Mouse (Mus musculus) hindbrain, embryonic 14.5 days (tissue): ENCODE measurements around the gene Tns4. TPM values are rescaled to one million over a fixed set of nuclear protein-coding genes. Genes with fewer than 3 reads are reported as not detected.

Experiments used
- ATAC-seq: fragments of 200-750 bp; cut with Nextera tagmentation; 2 replicates; pipeline ENCODE4 v1.8.0; 2017; ENCODE audit warnings: moderate number of reproducible peaks, mild to moderate bottlenecking, moderate TSS enrichment, moderate library complexity; ENCODE audit not compliant: low FRiP score
- DNase-seq: peaks from one replicate; pipeline ENCODE4 v3.0.0-alpha.2; 2015; ENCODE audit warnings: low spot score
- H3K27ac ChIP-seq: fragments of 300-500 bp; sonication (generic); 2 replicates; pipeline ENCODE4 v1.5.1; 2014; ENCODE audit warnings: mild to moderate bottlenecking, moderate library complexity
- H3K27me3 ChIP-seq: fragments of 300-500 bp; sonication (generic); 2 replicates; pipeline ENCODE4 v1.6.1; 2014; ENCODE audit warnings: mild to moderate bottlenecking, low read length, mixed read lengths; ENCODE audit not compliant: control insufficient read depth, insufficient read depth
- H3K36me3 ChIP-seq: fragments of 300-500 bp; sonication (generic); replicated peaks from 2 replicates; pipeline ENCODE4 v1.6.1; 2014; ENCODE audit not compliant: control insufficient read depth, insufficient read depth
- H3K4me1 ChIP-seq: fragments of 300-500 bp; sonication (generic); replicated peaks from 2 replicates; pipeline ENCODE4 v1.6.1; 2014; ENCODE audit warnings: antibody characterized with exemption, low read length, mixed read lengths; ENCODE audit not compliant: control insufficient read depth, insufficient read depth
- H3K4me2 ChIP-seq: fragments of 300-500 bp; sonication (generic); replicated peaks from 2 replicates; pipeline ENCODE4 v1.6.1; 2014; ENCODE audit warnings: mild to moderate bottlenecking, moderate library complexity
- H3K4me3 ChIP-seq: fragments of 300-500 bp; sonication (generic); replicated peaks from 2 replicates; pipeline ENCODE4 v1.5.1; 2014; ENCODE audit warnings: mild to moderate bottlenecking, low read length
- H3K9ac ChIP-seq: fragments of 300-500 bp; sonication (generic); 2 replicates; pipeline ENCODE4 v1.6.1; 2014
- H3K9me3 ChIP-seq: fragments of 300-500 bp; sonication (generic); 2 replicates; pipeline ENCODE4 v1.6.1; 2016; ENCODE audit warnings: low read length; ENCODE audit not compliant: control insufficient read depth
- WGBS: fragments of 180-500 bp; shearing (Covaris S2); extraction: QIAGEN DNeasy Blood & Tissue Kit; methylation state at CpG from one replicate; pipeline ENCODE4 v1.1.7; 2014; 5-methylcytosine and 5-hydroxymethylcytosine counted together
- polyA plus RNA-seq: library from polyadenylated mRNA; unstranded; fragments of >200 nt; fragmentation: Nextera tagmentation; extraction: Ambion mirVana; gene quantifications from 2 replicates; pipeline ENCODE4 v1.2.1, GENCODE M21; 2014

The Tns4 gene
- polyA plus RNA-seq, 1 experiment from 2014 or later = 0.20 TPM

- H3K9me3 ChIP-seq = no peaks in the 10 kb centered on the region
- H3K4me3 ChIP-seq = no peak overlapping the region
- no peak for DNase-seq
Measured at GRCm38 (mm10) chr11:99110370-99111110, 21.4 kb upstream of the Tns4 start.

GRCm38 (mm10) chr11:99108296-99108695 is 19.2 kb upstream of the Tns4 start:
- Histone ChIP-seq H3K4me1 (0 out of 2 replicates have a peak, but pooled peaks cover 5% of the 10 kb centered on the region), H3K4me3 (no peak overlapping the region), H3K9me3 (no peaks in the 10 kb centered on the region), H3K27me3 (no peaks in the 10 kb centered on the region), H3K4me2 (no peak overlapping the region), H3K36me3 (no peaks in the 10 kb centered on the region), H3K9ac (no peak overlapping the region), H3K27ac (no peak overlapping the region)
- DNase-seq = no peak
- ATAC-seq = no peak
- WGBS = 62% methylated on average over 3 of the region's 3 CpGs

More at GRCm38 (mm10) chr11:99110370-99111110, 21.4 kb upstream of the Tns4 start:
- Histone ChIP-seq H3K27ac (no peak overlapping the region), H3K9ac (no peak overlapping the region), H3K4me1 (0 out of 2 replicates have a peak, but pooled peaks cover 5% of the 10 kb centered on the region), H3K36me3 (no peaks in the 10 kb centered on the region), H3K4me2 (no peak overlapping the region), H3K27me3 (no peaks in the 10 kb centered on the region)
- WGBS = 85% methylated on average over 15 of the region's 15 CpGs
- no peak for ATAC-seq

- DNase-seq = no peak
- Histone ChIP-seq H3K27ac (no peak overlapping the region), H3K27me3 (no peaks in the 10 kb centered on the region), H3K9ac (no peak overlapping the region), H3K36me3 (no peaks in the 10 kb centered on the region), H3K4me1 (no peaks in the 10 kb centered on the region), H3K9me3 (no peaks in the 10 kb centered on the region), H3K4me2 (no peak overlapping the region), H3K4me3 (no peak overlapping the region)
- no peak for ATAC-seq
- 69% methylated on average over 12 of the region's 12 CpGs for WGBS
Measured at GRCm38 (mm10) chr11:99105981-99106726, 17.0 kb upstream of the Tns4 start.

- H3K36me3 ChIP-seq = no peaks in the 10 kb centered on the region
- no peak overlapping the region for H3K4me2 ChIP-seq
- WGBS = 85% methylated on average over 9 of the region's 9 CpGs
- H3K27ac ChIP-seq = no peak overlapping the region
- H3K27me3 ChIP-seq = no peaks in the 10 kb centered on the region
- no peaks in the 10 kb centered on the region for H3K4me1 ChIP-seq
- no peak overlapping the region for H3K4me3 ChIP-seq
- DNase-seq (no peak), ATAC-seq (no peak)
- no peak overlapping the region for H3K9ac ChIP-seq
- H3K9me3 ChIP-seq = no peaks in the 10 kb centered on the region
Measured at GRCm38 (mm10) chr11:99104609-99105410, 15.7 kb upstream of the Tns4 start.

- no peak overlapping the region for H3K4me3 ChIP-seq
- H3K36me3 ChIP-seq = no peaks in the 10 kb centered on the region
- no peaks in the 10 kb centered on the region for H3K9me3 ChIP-seq
- ATAC-seq = no peak
- H3K27ac ChIP-seq = no peak overlapping the region
- WGBS = 85% methylated on average over 9 of the region's 9 CpGs
- no peak overlapping the region for H3K9ac ChIP-seq
- no peak for DNase-seq
- no peak overlapping the region for H3K4me2 ChIP-seq
- H3K27me3 ChIP-seq = no peaks in the 10 kb centered on the region
- no peaks in the 10 kb centered on the region for H3K4me1 ChIP-seq
Measured at GRCm38 (mm10) chr11:99102575-99103270, 13.6 kb upstream of the Tns4 start.

- 86% methylated on average over 8 of the region's 8 CpGs for WGBS
- no peaks in the 10 kb centered on the region for H3K4me1 ChIP-seq
- H3K9ac ChIP-seq = no peak overlapping the region
- no peak for ATAC-seq
- no peaks in the 10 kb centered on the region for H3K9me3 ChIP-seq
- no peaks in the 10 kb centered on the region for H3K27me3 ChIP-seq
- H3K4me2 ChIP-seq = no peak overlapping the region
- H3K36me3 ChIP-seq = no peaks in the 10 kb centered on the region
- no peak for DNase-seq
- H3K4me3 ChIP-seq = no peak overlapping the region
- no peak overlapping the region for H3K27ac ChIP-seq
Measured at GRCm38 (mm10) chr11:99101693-99102092, 12.6 kb upstream of the Tns4 start.

- ATAC-seq (no peak), DNase-seq (no peak)
- Histone ChIP-seq H3K4me1 (no peaks in the 10 kb centered on the region), H3K4me2 (no peak overlapping the region), H3K27ac (no peak overlapping the region), H3K27me3 (no peaks in the 10 kb centered on the region), H3K36me3 (no peaks in the 10 kb centered on the region), H3K4me3 (no peak overlapping the region), H3K9me3 (no peaks in the 10 kb centered on the region), H3K9ac (no peak overlapping the region)
- WGBS = 86% methylated on average over 5 of the region's 5 CpGs
Measured at GRCm38 (mm10) chr11:99100215-99100614, 11.1 kb upstream of the Tns4 start.

- Histone ChIP-seq H3K27ac (no peak overlapping the region), H3K9ac (no peak overlapping the region), H3K27me3 (no peaks in the 10 kb centered on the region), H3K9me3 (no peaks in the 10 kb centered on the region), H3K4me2 (no peak overlapping the region), H3K4me1 (no peaks in the 10 kb centered on the region), H3K4me3 (no peak overlapping the region), H3K36me3 (no peaks in the 10 kb centered on the region)
- DNase-seq = no peak
- no peak for ATAC-seq
- 84% methylated on average over 7 of the region's 7 CpGs for WGBS
Measured at GRCm38 (mm10) chr11:99099516-99099915, 10.4 kb upstream of the Tns4 start.
